In the genomic region with DNA sequence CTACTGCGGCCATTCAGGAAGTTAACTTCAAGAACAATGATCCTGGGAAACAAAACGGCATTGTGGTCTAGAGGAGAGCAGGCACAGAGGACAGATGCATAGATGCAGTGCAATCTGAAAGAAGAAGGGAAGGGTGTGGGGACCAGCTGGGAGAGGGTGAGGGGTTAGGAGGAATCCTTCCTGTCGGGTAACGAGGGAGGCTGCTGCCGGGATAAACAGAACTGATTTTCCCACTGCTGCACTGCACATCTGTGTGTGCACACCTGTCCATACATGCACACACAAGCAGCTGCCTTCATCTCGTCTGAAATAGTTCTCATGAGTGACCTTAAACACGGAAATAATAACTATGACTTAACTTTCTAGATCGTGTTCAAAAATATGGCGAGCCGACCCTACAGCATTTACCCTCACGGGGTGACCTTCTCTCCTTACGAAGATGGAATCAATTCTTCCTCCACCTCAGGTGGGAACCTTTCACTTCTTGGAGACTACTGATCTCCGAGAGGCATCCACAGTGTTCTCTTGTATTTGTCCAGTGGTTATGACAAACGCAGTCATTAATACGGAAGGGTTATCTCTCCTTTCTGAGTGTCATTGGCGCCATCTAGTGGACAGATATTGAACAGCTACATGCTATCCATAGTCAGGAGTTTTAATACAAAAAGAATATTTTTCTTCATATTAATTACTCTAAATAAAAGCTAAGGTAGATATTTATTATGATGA, we compare ENCODE assay signal across 8 mouse cellular contexts. TPM values are rescaled to one million over a fixed set of nuclear protein-coding genes. Genes with fewer than 3 reads are reported as not detected.
DNase-seq lines count a peak whose midpoint lies in the region; ATAC-seq and TF ChIP-seq lines count a peak whose summit lies in the region.

No protein-coding gene starts in this region.

- no peaks in the 10 kb centered on the region for H3K9me3 ChIP-seq in G1E (replicated peaks)
- H3K9me3 ChIP-seq in lung, postnatal 0 days (ENCODE audit: low read length), result no peaks in the 10 kb centered on the region

- intact Hi-C loops in heart, postnatal 36 days (cut with DNase I), result loop anchor here (5.0 kb wide), 1 partner anchor 177 kb away; no protein-coding TSS in a partner anchor

- peak overlapping the region; percentile 42 for H3K4me2 ChIP-seq in lung, postnatal 0 days (replicated peaks; ENCODE audit: low read depth, low read length)

- DNase-seq in G1E (ENCODE audit: low spot score), result peak; percentile 8
- DNase-seq in brain, embryonic 18.5 days (ENCODE audit: low read depth, low spot score), result peak; percentile 26
- DNase-seq in fibroblast of lung, adult 2 months (ENCODE audit: low read depth), result peak; percentile 18
- peak; percentile 55 to 61 for DNase-seq in heart, postnatal 36 days
- DNase-seq in layer of hippocampus, adult 2 months (ENCODE audit: low spot score in 2 of 2), result peak; percentile 60 to 74
- DNase-seq in lung, postnatal 0 days (ENCODE audit: low spot score), result peak; percentile 78
- peak; percentile 92 for DNase-seq in retina, embryonic 14.5 days (ENCODE audit: low spot score)
- peak; percentile 26 for DNase-seq in yolk sac, embryonic 10.5 days (ENCODE audit: low spot score)

- no peak for TF ChIP-seq EP300 in lung, postnatal 0 days (IDR thresholded peaks at IDR 0.05)

- no peaks in the 10 kb centered on the region for H3K27me3 ChIP-seq in G1E (ENCODE audit: insufficient read depth, low read length)
- no peaks in the 10 kb centered on the region for H3K27me3 ChIP-seq in lung, postnatal 0 days (replicated peaks; ENCODE audit: insufficient read depth, low read length)

- no peak for TF ChIP-seq CTCF in G1E (IDR thresholded peaks at IDR 0.05; ENCODE audit: low read depth, low read length)
- peak; percentile 96 for TF ChIP-seq CTCF in layer of hippocampus, adult 2 months (conservative IDR thresholded peaks at IDR 0.05)
- peak; percentile 83 for TF ChIP-seq CTCF in lung, postnatal 0 days (IDR thresholded peaks at IDR 0.05)

- 38% methylated on average over 16 of the region's 16 CpGs for WGBS in lung, postnatal 0 days

- H3K27ac ChIP-seq in layer of hippocampus, adult 2 months, result 0 out of 2 replicates have a peak overlapping the region, but pooled peaks have one; percentile 14
- H3K27ac ChIP-seq in lung, postnatal 0 days (ENCODE audit: low read length), result no peak overlapping the region

- H3K36me3 ChIP-seq in G1E (replicated peaks), result no peaks in the 10 kb centered on the region
- no peaks in the 10 kb centered on the region for H3K36me3 ChIP-seq in lung, postnatal 0 days (ENCODE audit: insufficient read depth, low read length)

- ATAC-seq in G1E (ENCODE audit: extremely low read depth, insufficient number of reproducible peaks, low FRiP score, poor library complexity, severe bottlenecking), result peak; percentile 49; the same call in 1 of the 2 replicates
- peak; percentile 57 for ATAC-seq in lung, postnatal 0 days

- H3K4me1 ChIP-seq in G1E (ENCODE audit: insufficient read depth, low read depth, low read length), result no peaks in the 10 kb centered on the region
- H3K4me1 ChIP-seq in lung, postnatal 0 days (ENCODE audit: insufficient read depth, low read depth, low read length), result no peaks in the 10 kb centered on the region

- H3K9ac ChIP-seq in lung, postnatal 0 days (replicated peaks; ENCODE audit: low read depth), result no peak overlapping the region

- H3K4me3 ChIP-seq in G1E (ENCODE audit: low read depth, low read length), result no peak overlapping the region
- peak overlapping the region; percentile 52 for H3K4me3 ChIP-seq in layer of hippocampus, adult 2 months
- H3K4me3 ChIP-seq in lung, postnatal 0 days (ENCODE audit: low read depth, low read length), result peak overlapping the region; percentile 23; the same call in 1 of the 2 replicates

RNA-seq across cellular contexts. Expression of gene F5, which starts 32.7 kb away (rescaled TPM):
- total RNA-seq in G1E (2014; fragmentation: Nextera tagmentation) (not detected in 2 replicates), G1E (2017) (under 0.01 and 0.05 TPM in 2 replicates)
- polyA plus RNA-seq in G1E (2012), result 0.01 TPM in 2 replicates
- total RNA-seq in heart, postnatal 36 days (2021), result 1 to 10 TPM; 1.7 to 2.6 TPM
- under 1 TPM; 0.37 to 0.92 TPM for total RNA-seq in layer of hippocampus, adult 2 months (2021)
- 0.33 and 0.44 TPM in 2 replicates for polyA plus RNA-seq in lung, postnatal 0 days (2015; fragmentation: Nextera tagmentation; extraction: Ambion mirVana)

Comparison
In these comparisons a context has a peak if more than half of its experiments do, and no peak if none do; other contexts are left out.
1. DNase-seq: peak in every context shown above with its lines; median percentile 92 in retina, embryonic 14.5 days; 78 in lung, postnatal 0 days; 67 in layer of hippocampus, adult 2 months; 58 in heart, postnatal 36 days; 26 in brain, embryonic 18.5 days; 26 in yolk sac, embryonic 10.5 days; 18 in fibroblast of lung, adult 2 months; 8 in G1E.